19 mouse cellular contexts compared by ENCODE assay signal in genomic region chr13:44992550-44993205, GRCm38 (mm10). TPM values are rescaled to one million over a fixed set of nuclear protein-coding genes. Genes with fewer than 3 reads are reported as not detected.
DNase-seq lines count a peak whose midpoint lies in the region; ATAC-seq lines count a peak whose summit lies in the region.
"Had no signal": no experiment of that assay in that cellular context is flagged by ENCODE, and none has a peak within 500 bp of the region (broad histone marks: within the 10 kb centered on the region; RNA-seq: fewer than 3 reads in every experiment).

No protein-coding gene starts in this region.

- DNase-seq in heart, adult 11 months: peak; percentile 83
- no peak for DNase-seq in heart, postnatal 10 days
- DNase-seq in urinary bladder, postnatal 14 days (ENCODE audit: low spot score): peak; percentile 45
- DNase-seq in urinary bladder, adult 18-20 months (ENCODE audit: low spot score in 2 of 2): no peak
- peak; percentile 27 for DNase-seq in lung, postnatal 10 days
- no peak for DNase-seq in Muller cell, postnatal 12 days (ENCODE audit: inconsistent ontology term)
- DNase-seq in midbrain, embryonic 10.5 days (ENCODE audit: low spot score): no peak
- DNase-seq: adrenal gland, postnatal 10 days; cerebellum, adult 2 months; cerebellum, postnatal 10 days; gastrocnemius, adult 2 months; gastrocnemius, postnatal 25 days; heart, adult 18-20 months; heart, postnatal 14 days had no signal

- no peak overlapping the region for H3K27ac ChIP-seq in midbrain, embryonic 10.5 days (replicated peaks)
- H3K27ac ChIP-seq: forebrain, embryonic 13.5 days; gastrocnemius, adult 2 months; heart, embryonic 10.5 days; hindbrain, embryonic 13.5 days; hindbrain, postnatal 0 days had no signal

- no peaks in the 10 kb centered on the region for H3K27me3 ChIP-seq in midbrain, embryonic 10.5 days (ENCODE audit: low read depth, poor library complexity, severe bottlenecking)
- H3K27me3 ChIP-seq: forebrain, embryonic 13.5 days; hindbrain, embryonic 13.5 days had no signal

- H3K4me1 ChIP-seq in midbrain, embryonic 10.5 days: no peaks in the 10 kb centered on the region
- H3K4me1 ChIP-seq: hindbrain, embryonic 13.5 days had no signal

- H3K9me3 ChIP-seq in midbrain, embryonic 10.5 days (replicated peaks): no peaks in the 10 kb centered on the region
- H3K9me3 ChIP-seq: forebrain, embryonic 13.5 days; heart, embryonic 10.5 days; hindbrain, embryonic 13.5 days had no signal

- 0 out of 2 replicates have a peak, but pooled peaks have one; percentile 30 for ATAC-seq in megakaryocyte, adult 5-6 weeks (ENCODE audit: poor library complexity, severe bottlenecking)
- ATAC-seq: hindbrain, postnatal 0 days had no signal

- H3K4me3 ChIP-seq in midbrain, embryonic 10.5 days: no peak overlapping the region
- H3K4me3 ChIP-seq: forebrain, embryonic 13.5 days; gastrocnemius, adult 2 months; heart, embryonic 10.5 days; hindbrain, embryonic 13.5 days had no signal

- WGBS in midbrain, embryonic 10.5 days: 94% methylated on average over 10 of the region's 10 CpGs

- intact Hi-C loops in heart, postnatal 10 days (cut with DNase I): no loop called here

- peaks cover 32% of the 10 kb centered on the region for H3K36me3 ChIP-seq in midbrain, embryonic 10.5 days

RNA-seq across cellular contexts. Expression of gene Dtnbp1, which starts 9.3 kb away (rescaled TPM):
- total RNA-seq in heart, postnatal 10 days (2021): 10 to 100 TPM; 67.8 to 74.4 TPM
- 41.5 and 50.7 TPM in 2 replicates for total RNA-seq in megakaryocyte, adult 5-6 weeks (2015)
- total RNA-seq in megakaryocyte, adult 5-6 weeks (2017): 37.2 and 39.8 TPM in 2 replicates
- polyA plus RNA-seq in midbrain, embryonic 10.5 days (2016; fragmentation: Nextera tagmentation; extraction: Ambion mirVana): 74.1 and 75.7 TPM in 2 replicates

Comparison
In these comparisons a context has a peak if more than half of its experiments do, and no peak if none do; other contexts are left out.
1. DNase-seq: peak in heart, adult 11 months (single experiment), urinary bladder, postnatal 14 days (single experiment) and lung, postnatal 10 days (single experiment); none in heart, postnatal 10 days (0 of 2), urinary bladder, adult 18-20 months (0 of 2), Muller cell, postnatal 12 days (single experiment) and midbrain, embryonic 10.5 days (single experiment).